Mouse (Mus musculus) hindbrain, embryonic 11.5 days (tissue): ENCODE results near the gene Tmem178. TPM values are rescaled to one million over a fixed set of nuclear protein-coding genes. Genes with fewer than 3 reads are reported as not detected.

Experiments used
- ATAC-seq: fragments of 200-750 bp; cut with Nextera tagmentation; 2 replicates; pipeline ENCODE4 v1.8.0; 2017; ENCODE audit warnings: mild to moderate bottlenecking, moderate TSS enrichment, moderate library complexity; ENCODE audit not compliant: low FRiP score
- DNase-seq: peaks from one replicate; pipeline ENCODE4 v3.0.0-alpha.2; 2015; ENCODE audit warnings: low spot score
- H3K27ac ChIP-seq: fragments of 300-500 bp; sonication (generic); 2 replicates; pipeline ENCODE4 v1.5.1; 2014; ENCODE audit warnings: mild to moderate bottlenecking, low read depth, low read length
- H3K27me3 ChIP-seq: fragments of 300-500 bp; sonication (generic); 2 replicates; pipeline ENCODE4 v1.6.1; 2014; ENCODE audit warnings: mild to moderate bottlenecking, low read length, moderate library complexity, mixed read lengths; ENCODE audit not compliant: control insufficient read depth, insufficient read depth
- H3K36me3 ChIP-seq: fragments of 300-500 bp; sonication (generic); 2 replicates; pipeline ENCODE4 v1.6.1; 2014; ENCODE audit warnings: mild to moderate bottlenecking, low read length, moderate library complexity, mixed read lengths; ENCODE audit not compliant: control insufficient read depth, insufficient read depth
- H3K4me1 ChIP-seq: fragments of 300-500 bp; sonication (generic); replicated peaks from 2 replicates; pipeline ENCODE4 v1.6.1; 2014; ENCODE audit warnings: low read length, mixed read lengths; ENCODE audit not compliant: control insufficient read depth, insufficient read depth
- H3K4me2 ChIP-seq: fragments of 300-500 bp; sonication (generic); replicated peaks from 2 replicates; pipeline ENCODE4 v1.6.1; 2014; ENCODE audit warnings: mild to moderate bottlenecking, low read depth, low read length
- H3K4me3 ChIP-seq: fragments of 300-500 bp; sonication (generic); 2 replicates; pipeline ENCODE4 v1.5.1; 2014; ENCODE audit warnings: low read depth, low read length
- H3K9ac ChIP-seq: fragments of 300-500 bp; sonication (generic); 2 replicates; pipeline ENCODE4 v1.6.1; 2014; ENCODE audit warnings: low read depth, low read length
- H3K9me3 ChIP-seq: fragments of 300-500 bp; sonication (generic); 2 replicates; pipeline ENCODE4 v1.6.1; 2016; ENCODE audit warnings: low read length; ENCODE audit not compliant: control insufficient read depth
- WGBS: fragments of 180-500 bp; shearing (Covaris S2); extraction: QIAGEN DNeasy Blood & Tissue Kit; methylation state at CpG from one replicate; pipeline ENCODE4 v1.1.7; 2014; 5-methylcytosine and 5-hydroxymethylcytosine counted together
- polyA plus RNA-seq: library from polyadenylated mRNA; unstranded; fragments of >200 nt; fragmentation: Nextera tagmentation; extraction: Ambion mirVana; gene quantifications from 2 replicates; pipeline ENCODE4 v1.2.1, GENCODE M21; 2014

Tmem178 gene
- polyA plus RNA-seq, 1 experiment from 2014 or later, result 19.8 TPM

DNA sequence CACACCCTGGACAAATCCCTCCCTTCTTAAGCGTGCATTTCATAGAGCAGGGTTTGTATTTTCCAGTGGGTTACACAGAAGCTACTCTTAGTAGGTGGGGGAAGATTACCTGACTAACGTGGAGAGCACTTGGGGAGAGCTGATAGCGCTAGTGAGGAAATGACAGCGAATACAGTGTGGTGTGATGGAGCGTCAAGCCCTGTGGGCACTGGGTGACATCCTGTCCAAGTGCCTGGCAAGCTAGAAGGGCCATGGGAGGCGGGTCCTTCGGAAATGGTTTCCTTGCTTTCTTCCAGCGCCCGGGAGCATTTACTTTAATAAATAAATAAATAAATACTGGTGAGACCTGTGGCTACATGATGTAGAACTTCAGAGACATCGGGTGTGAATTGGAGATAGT is 5.5 kb downstream of the Tmem178 start:
- no peak overlapping the region for H3K27ac ChIP-seq
- no peaks in the 10 kb centered on the region for H3K36me3 ChIP-seq
- H3K4me3 ChIP-seq, result no peak overlapping the region
- H3K9me3 ChIP-seq, result no peaks in the 10 kb centered on the region
- ATAC-seq (no peak), DNase-seq (no peak)
- no peak overlapping the region for H3K9ac ChIP-seq
- H3K4me1 ChIP-seq, result no peaks in the 10 kb centered on the region; the same call in 1 of the 2 replicates
- WGBS, result 91% methylated on average over 10 of the region's 10 CpGs
- no peaks in the 10 kb centered on the region for H3K27me3 ChIP-seq
- no peak overlapping the region for H3K4me2 ChIP-seq

DNA sequence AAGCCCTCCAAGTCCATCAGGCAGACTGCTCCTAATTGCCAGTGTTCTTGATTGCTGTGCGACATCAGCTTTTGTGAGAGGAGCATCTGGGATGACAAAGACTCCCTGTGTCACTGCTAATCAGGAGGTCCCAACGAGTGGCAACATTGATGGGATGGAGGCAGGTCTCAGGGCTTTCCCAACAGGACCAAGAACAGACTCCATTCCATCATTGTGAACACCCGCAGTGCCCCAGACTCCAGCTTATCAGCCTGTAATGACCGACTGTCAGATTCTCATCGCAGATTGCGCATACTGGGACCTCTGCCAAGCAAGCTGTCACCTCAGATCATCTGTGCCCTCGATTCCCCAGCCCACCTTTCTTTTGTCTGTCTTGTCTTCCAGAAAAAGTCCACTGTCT is 7.9 kb downstream of the Tmem178 start:
- no peaks in the 10 kb centered on the region for H3K4me1 ChIP-seq
- DNase-seq (no peak), ATAC-seq (no peak)
- no peak overlapping the region for H3K4me2 ChIP-seq
- H3K4me3 ChIP-seq, result no peak overlapping the region
- no peaks in the 10 kb centered on the region for H3K9me3 ChIP-seq
- H3K27me3 ChIP-seq, result no peaks in the 10 kb centered on the region
- no peak overlapping the region for H3K27ac ChIP-seq
- no peak overlapping the region for H3K9ac ChIP-seq
- no peaks in the 10 kb centered on the region for H3K36me3 ChIP-seq
- WGBS, result 74% methylated on average over 7 of the region's 7 CpGs

GRCm38 (mm10) chr17:80955415-80955814 is 11.0 kb downstream of the Tmem178 start:
- Histone ChIP-seq H3K27ac (no peak overlapping the region), H3K36me3 (no peaks in the 10 kb centered on the region), H3K4me1 (no peaks in the 10 kb centered on the region), H3K27me3 (no peaks in the 10 kb centered on the region), H3K9me3 (no peaks in the 10 kb centered on the region), H3K9ac (no peak overlapping the region), H3K4me3 (no peak overlapping the region), H3K4me2 (no peak overlapping the region)
- DNase-seq (no peak), ATAC-seq (no peak)
- 74% methylated on average over 7 of the region's 7 CpGs for WGBS

GRCm38 (mm10) chr17:80955998-80956811 is 11.8 kb downstream of the Tmem178 start:
- no peak for DNase-seq
- WGBS, result 77% methylated on average over 10 of the region's 10 CpGs
- H3K27ac ChIP-seq, result no peak overlapping the region

GRCm38 (mm10) chr17:80958332-80958731 is 13.9 kb downstream of the Tmem178 start:
- 84% methylated on average over 6 of the region's 6 CpGs for WGBS
- no peak for ATAC-seq
- DNase-seq, result no peak
- Histone ChIP-seq H3K27ac (no peak overlapping the region), H3K9me3 (no peaks in the 10 kb centered on the region), H3K36me3 (no peaks in the 10 kb centered on the region), H3K9ac (no peak overlapping the region), H3K4me3 (no peak overlapping the region), H3K4me1 (no peaks in the 10 kb centered on the region), H3K4me2 (no peak overlapping the region), H3K27me3 (no peaks in the 10 kb centered on the region)

More at GRCm38 (mm10) chr17:80955998-80956811, 11.8 kb downstream of the Tmem178 start:
- no peaks in the 10 kb centered on the region for H3K27me3 ChIP-seq
- H3K4me3 ChIP-seq, result no peak overlapping the region
- H3K4me2 ChIP-seq, result no peak overlapping the region
- no peak for ATAC-seq
- H3K9ac ChIP-seq, result no peak overlapping the region
- no peaks in the 10 kb centered on the region for H3K4me1 ChIP-seq
- H3K9me3 ChIP-seq, result no peaks in the 10 kb centered on the region
- no peaks in the 10 kb centered on the region for H3K36me3 ChIP-seq

DNA sequence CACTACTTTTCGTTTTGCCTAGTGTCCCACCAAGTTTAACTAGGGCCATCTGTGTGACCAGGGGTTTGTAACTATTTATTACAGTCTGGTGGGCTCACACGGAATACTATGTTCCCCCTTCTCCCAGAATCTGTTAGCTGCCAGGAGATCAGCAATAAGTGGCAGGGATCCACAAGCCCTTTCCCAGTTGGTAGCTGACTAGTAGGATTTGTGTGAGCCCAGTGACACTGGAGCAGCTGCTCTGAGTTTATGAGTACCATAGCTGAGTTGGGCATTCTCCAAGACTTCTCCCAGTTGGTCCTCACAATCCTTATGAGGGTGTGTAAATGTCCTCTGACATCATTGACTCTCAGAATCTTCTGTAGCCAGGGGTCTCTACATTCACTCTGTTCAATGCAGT is 15.4 kb downstream of the Tmem178 start:
- Histone ChIP-seq H3K27me3 (no peaks in the 10 kb centered on the region), H3K36me3 (no peaks in the 10 kb centered on the region), H3K4me3 (no peak overlapping the region), H3K4me1 (no peaks in the 10 kb centered on the region), H3K9ac (no peak overlapping the region), H3K4me2 (no peak overlapping the region), H3K27ac (no peak overlapping the region), H3K9me3 (no peaks in the 10 kb centered on the region)
- DNase-seq (no peak), ATAC-seq (no peak)
- 74% methylated on average over 2 of the region's 2 CpGs for WGBS

GRCm38 (mm10) chr17:80967475-80967874 is 23.0 kb downstream of the Tmem178 start:
- no peaks in the 10 kb centered on the region for H3K36me3 ChIP-seq
- H3K9me3 ChIP-seq, result no peaks in the 10 kb centered on the region
- no peak overlapping the region for H3K27ac ChIP-seq
- ATAC-seq (peak; percentile 33; the same call in 1 of the 2 replicates), DNase-seq (peak; percentile 51)
- no peaks in the 10 kb centered on the region for H3K27me3 ChIP-seq
- H3K4me3 ChIP-seq, result no peak overlapping the region
- H3K9ac ChIP-seq, result no peak overlapping the region
- WGBS, result 41% methylated on average over 7 of the region's 7 CpGs
- H3K4me1 ChIP-seq, result 0 out of 2 replicates have a peak, but pooled peaks cover 5% of the 10 kb centered on the region
- H3K4me2 ChIP-seq, result no peak overlapping the region

DNA sequence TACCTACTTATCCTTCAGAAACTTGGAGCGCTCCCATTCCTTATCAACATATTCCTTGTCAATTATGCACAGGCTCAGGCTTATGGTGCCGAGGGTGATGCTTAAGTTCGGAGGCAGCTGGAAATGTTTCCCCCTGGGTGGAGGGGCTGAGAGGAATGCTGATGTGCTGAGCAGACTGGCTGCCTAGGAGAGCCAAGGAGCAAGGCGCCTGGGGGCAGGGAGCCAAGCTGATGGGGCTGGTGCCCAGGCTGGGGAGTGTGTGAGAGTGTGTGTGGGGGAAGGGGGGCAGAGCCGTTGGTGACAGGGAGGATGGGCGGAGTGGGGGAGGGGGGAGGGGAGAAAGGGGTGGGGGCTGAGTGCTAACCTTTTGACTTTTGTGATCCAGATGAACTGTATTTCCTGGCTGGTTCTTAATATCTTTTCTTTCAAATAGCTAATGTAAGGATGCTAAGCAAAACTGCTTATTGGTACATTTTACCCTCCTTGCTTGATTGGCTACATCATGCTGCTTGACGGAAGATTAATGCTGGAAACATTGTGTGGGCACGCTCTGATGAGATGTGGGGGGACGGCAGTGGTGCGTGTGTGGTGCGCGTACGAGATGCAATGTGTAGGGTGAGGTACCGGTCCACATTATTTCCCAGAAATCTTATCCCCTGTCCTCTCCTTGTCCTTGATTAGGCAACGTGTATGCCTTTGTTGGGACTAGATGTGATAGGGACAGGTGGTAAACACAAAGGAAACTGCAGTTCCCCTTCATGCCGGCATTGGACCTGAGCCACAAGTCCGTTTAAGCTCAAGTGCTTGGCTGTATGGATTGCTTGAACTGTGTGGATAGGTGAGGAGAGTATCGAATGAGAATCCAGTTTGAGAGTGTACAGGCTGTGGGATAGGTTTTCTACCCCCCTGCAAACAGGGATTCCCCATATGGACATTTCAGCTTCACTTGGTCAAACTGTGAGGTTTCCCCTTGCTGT is 25.5 kb downstream of the Tmem178 start:
- Histone ChIP-seq H3K4me3 (no peak overlapping the region), H3K36me3 (no peaks in the 10 kb centered on the region), H3K27me3 (no peaks in the 10 kb centered on the region), H3K27ac (0 out of 2 replicates have a peak overlapping the region, but pooled peaks have one; percentile 54), H3K4me2 (no peak overlapping the region), H3K4me1 (0 out of 2 replicates have a peak, but pooled peaks cover 5% of the 10 kb centered on the region), H3K9ac (no peak overlapping the region), H3K9me3 (no peaks in the 10 kb centered on the region)
- WGBS, result 59% methylated on average over 17 of the region's 18 CpGs
- DNase-seq (peak; percentile 55), ATAC-seq (peak; percentile 85)
